Mouse (Mus musculus) cortical plate, adult 2 months (tissue): Measurements from ENCODE around the gene Lcorl. TPM values are rescaled to one million over a fixed set of nuclear protein-coding genes. Genes with fewer than 3 reads are reported as not detected.
A peak's percentile ranks its signal among the peaks of the same experiment; 100 is the strongest.

Experiments used
- H3K27ac ChIP-seq: fragments of 200-500 bp; 2 replicates; pipeline ENCODE4 v1.5.1; 2012; ENCODE audit warnings: low read length, control low read depth, inconsistent platforms; ENCODE audit not compliant: insufficient read depth
- H3K4me1 ChIP-seq: fragments of 200-500 bp; 2 replicates; pipeline ENCODE4 v1.6.1; 2011; ENCODE audit warnings: low read length; ENCODE audit not compliant: control insufficient read depth, insufficient read depth
- H3K4me3 ChIP-seq: fragments of 200-500 bp; 2 replicates; pipeline ENCODE4 v1.5.1; 2011; ENCODE audit warnings: mild to moderate bottlenecking, low read length, control low read depth; ENCODE audit not compliant: insufficient read depth
- CTCF ChIP-seq: fragments of 200-500 bp; IDR thresholded peaks from 2 replicates; pipeline ENCODE4 v1.5.1; 2011; ENCODE audit warnings: mild to moderate bottlenecking, control low read depth, low read length; ENCODE audit not compliant: insufficient read depth; ENCODE audit errors: extremely low read depth
- POLR2A ChIP-seq: fragments of 200-500 bp; IDR thresholded peaks from 2 replicates; pipeline ENCODE4 v1.6.1; 2011; ENCODE audit warnings: mild to moderate bottlenecking, low read length, control low read depth; ENCODE audit not compliant: insufficient read depth; ENCODE audit errors: extremely low read depth
- polyA plus RNA-seq: library from polyadenylated mRNA; depleted of rRNA; stranded (reverse); fragments of >200 nt; gene quantifications from 2 replicates; pipeline ENCODE4 v1.2.3, GENCODE M21; 2012; rRNA removed

Gene Lcorl
- polyA plus RNA-seq = 9.5 and 9.9 TPM in 2 replicates

DNA sequence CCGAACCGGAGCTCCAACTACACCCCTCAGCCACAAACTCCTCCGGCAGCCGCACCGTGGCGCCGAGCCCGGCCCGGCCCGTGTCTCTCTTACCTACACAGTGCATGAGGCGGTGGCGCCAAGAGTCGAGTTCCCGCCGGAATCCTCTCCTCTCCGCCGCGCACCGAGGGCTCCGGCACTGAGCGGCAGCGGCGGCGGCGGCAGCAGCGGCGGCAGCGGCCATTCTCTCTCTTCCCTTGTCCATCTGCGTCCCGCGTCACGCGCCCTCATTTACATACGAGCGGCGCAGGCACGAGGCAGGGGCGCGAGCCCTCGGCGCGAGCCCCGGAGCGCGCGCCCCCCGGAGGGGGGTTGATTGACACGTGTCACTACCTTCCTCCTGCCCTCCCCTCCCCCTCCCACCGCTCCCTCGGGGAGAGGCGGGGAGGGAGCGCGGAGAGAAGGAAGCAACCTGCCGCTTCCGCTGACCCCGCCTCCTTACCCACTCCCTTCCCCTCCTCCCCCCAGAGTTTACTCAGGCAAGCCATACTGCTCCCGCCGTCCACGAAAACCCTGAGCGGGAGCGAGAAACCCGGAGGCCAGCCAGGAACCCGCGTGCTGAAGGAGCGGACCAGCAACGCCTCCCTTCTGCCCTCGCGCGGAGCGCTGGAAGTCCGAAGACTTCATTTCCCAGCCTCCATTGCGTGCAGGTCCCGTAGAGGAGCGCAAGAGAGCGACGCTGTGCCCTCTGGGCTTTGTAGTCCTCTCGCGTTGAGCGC, at the start of gene Lcorl:
Gene Lcorl (minus strand): TSS at position 362 of the 758 bp plus-strand sequence.
- peaks cover 1% of the 10 kb centered on the region; the same call in 1 of the 2 replicates for H3K4me1 ChIP-seq
- peak within 1 kb of the TSS; percentile 94 for H3K4me3 ChIP-seq
- peak within 1 kb of the TSS; percentile 96 for H3K27ac ChIP-seq
- TF ChIP-seq CTCF (no peak), POLR2A (0 out of 2 replicates have a peak, but pooled peaks have one; percentile 44)

DNA sequence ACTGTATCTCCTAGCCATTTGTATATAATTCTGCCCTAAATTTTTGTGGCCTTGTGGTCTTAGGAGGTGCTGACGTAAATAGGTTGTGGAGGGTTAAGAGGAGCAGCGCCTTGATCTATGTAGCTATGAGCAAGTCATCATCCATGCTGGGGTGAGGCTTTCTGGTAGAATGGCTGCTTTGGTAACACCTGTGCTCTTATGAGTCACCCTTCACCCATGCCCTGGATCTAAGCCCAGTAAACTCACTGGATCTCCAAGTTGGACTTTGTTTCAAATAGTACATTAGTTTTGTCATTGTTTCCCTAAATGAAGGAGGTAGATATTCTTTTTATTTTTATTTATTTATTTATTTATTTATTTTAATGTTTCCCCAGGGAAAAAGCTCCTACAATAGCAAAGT, 47.3 kb upstream of the Lcorl start:
- no peak overlapping the region for H3K4me3 ChIP-seq
- TF ChIP-seq POLR2A = no peak
- TF ChIP-seq CTCF = no peak

DNA sequence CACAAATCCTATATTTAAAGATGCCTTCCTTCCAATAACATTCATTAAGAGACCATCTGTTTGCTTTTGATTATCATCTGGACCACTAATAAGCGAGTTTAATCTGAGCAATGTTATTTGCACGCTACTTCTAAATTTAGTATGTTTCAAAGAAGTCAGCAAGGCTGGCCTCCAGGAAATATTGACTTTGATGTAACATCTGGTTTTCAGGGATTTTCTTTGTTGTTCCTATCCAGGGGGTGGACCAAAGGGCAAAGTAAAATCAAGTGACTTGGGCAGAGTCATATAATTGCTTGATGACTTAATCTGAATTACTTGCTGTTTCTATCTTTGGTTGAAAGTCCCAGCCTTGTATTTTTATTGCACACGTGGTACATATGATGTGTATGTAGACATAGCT, 45.8 kb upstream of the Lcorl start:
- H3K27ac ChIP-seq = no peak overlapping the region
- H3K4me1 ChIP-seq = no peaks in the 10 kb centered on the region
- no peak overlapping the region for H3K4me3 ChIP-seq
- no peak for TF ChIP-seq POLR2A
- no peak for TF ChIP-seq CTCF

More for the DNA sequence above, 47.3 kb upstream of the Lcorl start:
- no peak overlapping the region for H3K27ac ChIP-seq
- no peaks in the 10 kb centered on the region for H3K4me1 ChIP-seq

DNA sequence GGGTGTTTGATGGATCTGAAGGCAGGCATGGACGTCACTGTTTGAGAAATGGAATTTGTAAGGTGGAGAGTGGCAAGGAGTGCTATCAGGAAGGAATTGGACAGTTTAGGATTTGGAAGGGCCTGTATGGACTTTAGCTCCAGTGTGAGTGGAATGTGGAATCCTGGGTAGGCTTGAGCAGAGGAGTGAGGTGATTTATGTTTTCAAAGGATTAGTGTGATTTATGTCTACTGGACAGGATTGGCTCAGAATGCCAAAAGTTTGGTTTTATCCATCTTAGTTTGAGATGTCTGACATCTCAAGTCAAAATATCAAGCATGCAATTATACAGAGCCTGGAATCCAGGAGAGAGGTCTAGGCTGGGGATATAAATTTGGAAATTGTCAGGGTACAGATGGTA, 37.9 kb upstream of the Lcorl start:
- Histone ChIP-seq H3K4me1 (no peaks in the 10 kb centered on the region), H3K27ac (no peak overlapping the region), H3K4me3 (no peak overlapping the region)
- TF ChIP-seq POLR2A = no peak
- no peak for TF ChIP-seq CTCF

DNA sequence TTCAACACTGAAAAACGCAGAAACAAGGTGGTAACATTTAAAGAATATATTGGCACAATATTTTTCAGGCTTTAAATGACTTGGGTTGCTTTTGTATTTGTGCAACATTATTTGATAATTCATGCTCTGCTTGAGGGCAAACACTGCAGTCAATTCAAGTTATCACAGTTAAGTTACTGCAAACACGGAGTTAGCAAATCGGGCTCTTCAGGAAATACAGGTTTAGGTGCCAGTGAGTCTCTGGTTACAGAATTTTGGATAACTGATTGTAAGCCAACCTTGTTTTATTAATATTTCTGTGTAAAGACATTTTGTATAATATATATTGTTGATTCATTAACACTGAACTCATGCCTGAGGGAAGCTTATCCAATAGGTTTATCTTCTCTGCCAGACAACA, 36.3 kb upstream of the Lcorl start:
- Histone ChIP-seq H3K4me1 (no peaks in the 10 kb centered on the region), H3K4me3 (no peak overlapping the region), H3K27ac (no peak overlapping the region)
- TF ChIP-seq POLR2A = no peak
- no peak for TF ChIP-seq CTCF

DNA sequence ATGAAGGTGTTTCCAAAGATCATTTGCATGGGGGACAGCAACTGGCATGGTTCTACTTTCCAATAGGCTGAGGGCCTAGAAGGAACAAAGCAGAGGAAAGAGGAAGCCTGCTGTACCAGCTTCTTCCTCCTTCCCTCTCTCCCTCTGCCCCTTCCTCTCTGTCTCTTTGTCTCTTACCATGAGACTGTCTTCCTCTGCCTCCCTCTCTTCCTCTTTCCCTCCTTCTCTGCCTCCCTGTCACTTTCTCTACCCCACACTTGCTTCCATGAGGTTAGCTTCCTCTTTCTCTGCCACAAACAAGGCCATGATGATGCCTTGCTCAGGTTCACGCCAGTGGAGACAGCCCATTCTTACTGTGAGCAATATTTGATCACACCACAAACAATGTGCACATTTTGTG, 18.9 kb upstream of the Lcorl start:
- H3K27ac ChIP-seq = no peak overlapping the region
- no peak overlapping the region for H3K4me3 ChIP-seq
- H3K4me1 ChIP-seq = no peaks in the 10 kb centered on the region
- no peak for TF ChIP-seq CTCF
- TF ChIP-seq POLR2A = no peak

DNA sequence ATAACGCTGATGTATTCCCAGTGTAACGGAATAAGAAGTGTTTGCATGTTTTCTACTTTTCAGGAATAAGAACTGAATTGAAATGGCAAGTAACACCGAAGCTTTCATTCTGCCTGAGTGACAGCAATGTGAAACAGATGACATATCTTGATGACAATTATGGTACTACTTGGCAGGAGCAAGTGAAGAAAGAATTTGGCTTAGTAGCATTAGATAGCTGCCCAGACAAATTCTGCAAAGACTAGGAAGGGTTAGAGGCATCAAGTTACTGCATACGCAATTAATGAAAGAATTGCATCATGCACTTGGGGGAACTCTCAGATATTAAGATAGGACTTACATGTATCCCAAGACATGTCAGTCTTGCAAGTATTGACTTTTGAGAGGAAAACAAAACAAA, 18.1 kb upstream of the Lcorl start:
- no peak for TF ChIP-seq CTCF
- TF ChIP-seq POLR2A = no peak
- no peaks in the 10 kb centered on the region for H3K4me1 ChIP-seq
- H3K4me3 ChIP-seq = no peak overlapping the region
- no peak overlapping the region for H3K27ac ChIP-seq

DNA sequence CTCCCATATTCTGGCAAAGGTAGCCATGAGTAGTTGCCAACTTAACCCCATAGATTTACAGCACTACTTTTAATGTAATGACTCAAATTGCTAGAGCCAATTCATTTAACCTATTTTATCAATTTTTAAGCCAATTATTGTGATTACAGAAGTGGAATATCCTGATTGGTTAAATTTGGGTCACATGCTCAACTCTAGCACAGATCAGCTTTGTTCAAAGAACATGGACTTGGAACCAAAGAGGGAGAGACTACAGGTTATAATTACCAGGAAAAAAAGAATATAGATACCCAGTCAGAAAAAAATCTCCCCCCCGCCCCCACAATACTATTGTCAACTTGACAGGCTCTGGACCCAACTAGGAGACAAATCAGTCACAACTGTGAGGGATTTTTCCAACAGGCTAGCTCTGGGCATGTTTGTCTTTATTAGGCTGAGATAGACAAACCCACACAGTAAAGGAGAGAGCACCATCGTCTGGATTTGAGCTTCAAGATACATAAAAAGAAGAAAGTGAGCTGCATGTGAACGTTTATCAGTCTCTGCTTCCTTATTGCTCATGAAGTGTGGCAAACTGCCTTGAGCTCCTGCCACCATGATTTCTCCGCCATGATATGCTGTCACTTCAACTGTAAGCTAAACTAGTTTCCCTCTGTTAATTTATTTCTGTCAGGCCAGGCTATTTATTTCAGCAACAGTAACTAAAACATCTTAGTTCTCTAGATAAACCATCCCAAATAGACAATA, 17.0 kb upstream of the Lcorl start:
- H3K27ac ChIP-seq = no peak overlapping the region
- H3K4me3 ChIP-seq = no peak overlapping the region
- no peaks in the 10 kb centered on the region for H3K4me1 ChIP-seq
- TF ChIP-seq POLR2A (no peak), CTCF (no peak)

DNA sequence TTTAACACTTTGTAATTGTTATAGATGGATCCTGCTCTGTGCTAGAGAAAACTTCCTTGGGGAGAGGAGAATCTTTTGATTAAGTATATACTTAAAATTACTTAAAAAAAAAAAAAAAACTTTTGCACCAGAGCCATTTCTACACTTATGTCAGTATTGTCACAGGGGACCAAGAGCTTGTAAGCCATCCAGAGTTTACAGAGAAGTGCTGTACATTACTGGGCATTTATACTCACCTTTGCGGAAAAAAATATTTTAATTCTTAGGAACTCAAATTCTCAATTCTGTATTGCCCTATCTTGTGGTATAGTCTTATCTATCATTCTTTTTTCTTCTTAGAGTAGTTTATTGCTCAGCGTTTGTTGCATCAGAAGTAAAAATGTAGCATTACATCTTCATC, 953 bp upstream of the Lcorl start:
- Histone ChIP-seq H3K4me1 (peaks cover 1% of the 10 kb centered on the region; the same call in 1 of the 2 replicates), H3K4me3 (no peak overlapping the region; the same call in 1 of the 2 replicates), H3K27ac (no peak overlapping the region)
- TF ChIP-seq CTCF = no peak
- no peak for TF ChIP-seq POLR2A
